Mouse (Mus musculus): Measurements from ENCODE around the gene Gm17409. TPM values are rescaled to one million over a fixed set of nuclear protein-coding genes. Genes with fewer than 3 reads are reported as not detected.

The Gm17409 gene
- polyA plus RNA-seq (2014; fragmentation: Illumina TruSeq; extraction: RNeasy Lipid Tissue Mini Kit (QIAGEN cat#74804)) = not detected

GRCm38 (mm10) chr2:58469816-58470215 is at the start of gene Gm17409:
Gene Gm17409, plus strand, starts transcription at chr2:58470116.

Other genes with a start within 250 kb of the Gm17409 start
- 4.5 TPM for gene Acvr1c, start 112.2 kb upstream of the Gm17409 start, polyA plus RNA-seq (2014; fragmentation: Illumina TruSeq; extraction: RNeasy Lipid Tissue Mini Kit (QIAGEN cat#74804))
- gene Acvr1, start 97.0 kb downstream of the Gm17409 start, polyA plus RNA-seq (2014; fragmentation: Illumina TruSeq; extraction: RNeasy Lipid Tissue Mini Kit (QIAGEN cat#74804)) = 52.5 TPM
- gene Upp2, start 97.2 kb downstream of the Gm17409 start, polyA plus RNA-seq (2014; fragmentation: Illumina TruSeq; extraction: RNeasy Lipid Tissue Mini Kit (QIAGEN cat#74804)) = 1.9 TPM